Mouse (Mus musculus): Measurements from ENCODE around the gene Fh1. TPM values are rescaled to one million over a fixed set of nuclear protein-coding genes. Genes with fewer than 3 reads are reported as not detected.

Fh1 gene
- polyA plus RNA-seq, 1 experiment from 2014 or later: 69.0 TPM

DNA sequence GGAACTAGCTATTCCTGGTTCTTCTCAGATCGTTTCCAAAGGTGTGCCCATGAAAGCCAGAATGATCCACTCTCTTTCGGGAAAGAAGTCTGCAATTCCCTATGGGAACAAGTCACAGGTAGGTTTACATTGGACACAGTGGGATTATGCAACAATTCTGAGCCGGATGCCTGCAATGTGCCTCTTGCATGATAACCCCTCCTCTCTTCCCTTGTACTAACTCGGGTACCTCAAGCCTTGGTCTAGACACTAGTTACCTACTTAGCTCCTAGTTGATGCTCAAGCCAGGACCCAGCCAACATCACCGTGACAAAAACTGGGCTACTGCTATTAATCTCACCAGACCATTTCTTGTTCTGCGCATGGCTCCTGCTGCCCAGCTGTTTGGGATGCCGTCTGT lies 13.6 kb upstream of the Fh1 start:
- Histone ChIP-seq H3K36me3 (ENCODE audit: insufficient read depth, low read length) (no peaks in the 10 kb centered on the region), H3K9me3 (ENCODE audit: low read length) (no peaks in the 10 kb centered on the region), H3K9ac (replicated peaks; ENCODE audit: low read depth) (no peak overlapping the region), H3K4me2 (replicated peaks; ENCODE audit: low read depth, low read length) (no peak overlapping the region), H3K4me3 (ENCODE audit: low read depth, low read length) (no peak overlapping the region), H3K27ac (ENCODE audit: low read length) (no peak overlapping the region), H3K4me1 (ENCODE audit: insufficient read depth, low read depth, low read length) (no peaks in the 10 kb centered on the region), H3K27me3 (replicated peaks; ENCODE audit: insufficient read depth, low read length) (no peaks in the 10 kb centered on the region)
- 80% methylated on average over 7 of the region's 7 CpGs for WGBS
- DNase-seq (ENCODE audit: low spot score) (no peak), ATAC-seq (no peak)
- TF ChIP-seq EP300 (IDR thresholded peaks at IDR 0.05) (no peak), CTCF (IDR thresholded peaks at IDR 0.05) (no peak)

DNA sequence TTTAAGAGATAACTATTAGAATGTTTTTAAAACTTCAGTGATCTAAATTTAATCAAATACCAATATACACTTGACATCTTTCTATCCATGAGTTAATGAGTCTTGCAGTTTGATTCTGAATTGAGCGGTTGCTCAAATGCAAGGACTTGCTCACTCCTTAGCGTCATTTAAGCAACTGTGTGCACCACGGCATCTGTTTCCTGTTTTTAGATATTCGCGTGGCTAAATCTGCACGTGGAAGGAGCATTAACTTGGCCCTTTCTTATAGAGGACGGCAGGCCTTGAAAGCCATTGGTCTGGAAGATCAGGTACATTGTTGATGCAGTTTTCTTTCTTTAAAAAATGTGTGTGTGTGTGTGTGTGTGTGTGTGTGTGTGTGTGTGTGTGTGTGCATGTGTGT lies 12.2 kb upstream of the Fh1 start:
- DNase-seq (ENCODE audit: low spot score): no peak
- WGBS: 56% methylated on average over 7 of the region's 7 CpGs
- no peak for TF ChIP-seq EP300 (IDR thresholded peaks at IDR 0.05)
- TF ChIP-seq CTCF (IDR thresholded peaks at IDR 0.05): no peak

DNA sequence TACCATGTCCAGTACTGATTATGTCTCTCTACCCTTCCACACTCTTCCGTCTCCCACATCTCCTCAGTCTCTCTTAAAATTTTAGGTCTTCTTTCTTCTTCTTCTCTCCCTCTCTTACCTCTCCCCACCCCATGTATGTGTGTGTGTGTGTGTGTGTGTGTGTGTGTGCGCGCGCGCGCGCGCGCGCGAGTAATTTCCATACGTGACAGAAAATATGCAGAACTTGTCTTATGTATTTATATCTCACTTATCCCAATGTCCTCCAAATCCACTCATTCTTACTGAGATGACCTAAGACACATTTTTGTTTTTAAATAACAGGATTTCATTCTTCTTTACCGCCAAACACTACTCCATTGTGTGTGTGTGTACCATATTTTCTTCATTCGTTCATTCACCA lies 7.0 kb upstream of the Fh1 start:
- WGBS: 94% methylated on average over 14 of the region's 14 CpGs
- H3K4me3 ChIP-seq (ENCODE audit: low read depth, low read length): no peak overlapping the region
- no peak overlapping the region for H3K27ac ChIP-seq (ENCODE audit: low read length)
- H3K36me3 ChIP-seq (ENCODE audit: insufficient read depth, low read length): no peaks in the 10 kb centered on the region
- DNase-seq (ENCODE audit: low spot score) (no peak), ATAC-seq (no peak)
- no peaks in the 10 kb centered on the region for H3K4me1 ChIP-seq (ENCODE audit: insufficient read depth, low read depth, low read length)
- no peak overlapping the region for H3K9ac ChIP-seq (replicated peaks; ENCODE audit: low read depth)
- no peaks in the 10 kb centered on the region for H3K27me3 ChIP-seq (replicated peaks; ENCODE audit: insufficient read depth, low read length)
- TF ChIP-seq CTCF (IDR thresholded peaks at IDR 0.05) (no peak), EP300 (IDR thresholded peaks at IDR 0.05) (no peak)
- H3K4me2 ChIP-seq (replicated peaks; ENCODE audit: low read depth, low read length): no peak overlapping the region
- H3K9me3 ChIP-seq (ENCODE audit: low read length): no peaks in the 10 kb centered on the region

More for the DNA sequence above, 12.2 kb upstream of the Fh1 start:
- Histone ChIP-seq H3K4me1 (ENCODE audit: insufficient read depth, low read depth, low read length) (no peaks in the 10 kb centered on the region), H3K4me2 (replicated peaks; ENCODE audit: low read depth, low read length) (no peak overlapping the region), H3K27ac (ENCODE audit: low read length) (no peak overlapping the region), H3K9ac (replicated peaks; ENCODE audit: low read depth) (no peak overlapping the region), H3K27me3 (replicated peaks; ENCODE audit: insufficient read depth, low read length) (no peaks in the 10 kb centered on the region), H3K9me3 (ENCODE audit: low read length) (no peaks in the 10 kb centered on the region), H3K4me3 (ENCODE audit: low read depth, low read length) (no peak overlapping the region), H3K36me3 (ENCODE audit: insufficient read depth, low read length) (no peaks in the 10 kb centered on the region)
- ATAC-seq: no peak

DNA sequence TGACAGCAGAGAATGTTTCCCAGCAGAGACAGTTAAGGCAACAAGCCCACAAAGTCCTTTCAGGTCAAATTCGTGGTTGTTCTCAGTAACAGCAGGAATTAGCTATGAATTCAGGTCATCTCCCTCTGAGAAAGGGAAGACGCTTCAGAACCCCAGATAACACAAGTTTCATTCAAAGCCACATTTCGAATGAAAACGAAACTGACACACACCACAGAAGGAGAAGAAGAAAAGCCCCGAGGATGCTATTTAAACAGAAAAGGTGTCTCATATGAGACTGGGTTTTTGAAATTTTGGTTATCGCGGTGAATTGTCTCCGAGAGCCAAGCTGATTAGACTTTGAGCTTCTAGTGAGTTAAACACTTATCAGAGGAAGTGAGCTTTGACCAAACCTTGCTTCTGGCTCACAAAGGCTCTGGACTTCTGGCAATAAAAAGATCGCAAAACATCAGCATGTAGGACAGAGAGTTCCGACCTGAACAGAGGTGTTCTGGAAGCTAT lies 6.3 kb upstream of the Fh1 start:
- no peak for TF ChIP-seq CTCF (IDR thresholded peaks at IDR 0.05)
- TF ChIP-seq EP300 (IDR thresholded peaks at IDR 0.05): no peak

DNA sequence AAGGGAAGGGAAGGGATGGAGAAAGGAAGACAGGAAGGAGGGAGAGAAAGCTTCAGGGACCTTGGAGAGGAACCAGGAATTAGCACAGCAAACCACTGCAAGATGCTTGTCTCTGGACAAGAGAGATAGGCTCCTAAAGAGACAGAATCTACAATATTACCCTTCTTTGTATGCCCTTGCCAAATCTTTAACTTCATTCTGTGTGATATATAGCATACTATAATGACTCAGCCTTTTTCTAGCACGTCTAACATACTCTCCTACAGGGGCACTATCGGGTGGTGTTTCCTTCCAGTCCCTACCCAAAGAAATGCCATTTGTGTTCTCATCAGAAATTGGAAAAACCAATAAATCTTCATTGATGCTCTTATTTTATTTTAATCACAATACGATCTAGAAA lies 5.6 kb upstream of the Fh1 start:
- H3K4me3 ChIP-seq (ENCODE audit: low read depth, low read length): no peak overlapping the region
- H3K4me2 ChIP-seq (replicated peaks; ENCODE audit: low read depth, low read length): no peak overlapping the region
- no peaks in the 10 kb centered on the region for H3K4me1 ChIP-seq (ENCODE audit: insufficient read depth, low read depth, low read length)
- TF ChIP-seq EP300 (IDR thresholded peaks at IDR 0.05) (no peak), CTCF (IDR thresholded peaks at IDR 0.05) (no peak)
- no peaks in the 10 kb centered on the region for H3K27me3 ChIP-seq (replicated peaks; ENCODE audit: insufficient read depth, low read length)
- ATAC-seq (no peak), DNase-seq (ENCODE audit: low spot score) (no peak)
- H3K9ac ChIP-seq (replicated peaks; ENCODE audit: low read depth): no peak overlapping the region
- WGBS: 71% methylated on average over 3 of the region's 3 CpGs
- H3K36me3 ChIP-seq (ENCODE audit: insufficient read depth, low read length): no peaks in the 10 kb centered on the region
- no peaks in the 10 kb centered on the region for H3K9me3 ChIP-seq (ENCODE audit: low read length)
- H3K27ac ChIP-seq (ENCODE audit: low read length): no peak overlapping the region

More for the DNA sequence above, 6.3 kb upstream of the Fh1 start:
- 68% methylated on average over 10 of the region's 10 CpGs for WGBS
- Histone ChIP-seq H3K4me3 (ENCODE audit: low read depth, low read length) (no peak overlapping the region), H3K4me2 (replicated peaks; ENCODE audit: low read depth, low read length) (no peak overlapping the region), H3K36me3 (ENCODE audit: insufficient read depth, low read length) (no peaks in the 10 kb centered on the region), H3K9me3 (ENCODE audit: low read length) (no peaks in the 10 kb centered on the region), H3K27ac (ENCODE audit: low read length) (no peak overlapping the region), H3K9ac (replicated peaks; ENCODE audit: low read depth) (no peak overlapping the region), H3K27me3 (replicated peaks; ENCODE audit: insufficient read depth, low read length) (no peaks in the 10 kb centered on the region), H3K4me1 (ENCODE audit: insufficient read depth, low read depth, low read length) (no peaks in the 10 kb centered on the region)
- DNase-seq (ENCODE audit: low spot score) (no peak), ATAC-seq (no peak)

DNA sequence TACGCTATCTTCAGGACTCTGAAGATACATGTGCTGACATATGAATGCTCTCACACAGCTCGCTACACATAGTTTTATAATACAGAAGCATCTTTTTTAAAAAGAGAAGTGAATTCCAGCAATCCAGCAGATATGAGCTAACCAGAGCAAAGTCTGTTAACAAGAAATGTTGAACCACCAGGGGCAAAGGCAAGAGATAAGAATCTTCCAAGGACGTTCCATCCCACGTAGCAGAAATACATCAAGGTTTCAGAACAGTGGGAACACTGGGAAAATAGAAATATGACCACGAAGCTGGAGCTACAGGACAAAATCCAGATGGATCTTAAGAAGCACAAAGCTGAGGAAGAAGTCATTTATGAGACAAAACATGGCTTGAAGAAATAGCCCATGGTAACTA lies 4.9 kb upstream of the Fh1 start:
- WGBS: 75% methylated on average over 5 of the region's 5 CpGs
- no peaks in the 10 kb centered on the region for H3K27me3 ChIP-seq (replicated peaks; ENCODE audit: insufficient read depth, low read length)

DNA sequence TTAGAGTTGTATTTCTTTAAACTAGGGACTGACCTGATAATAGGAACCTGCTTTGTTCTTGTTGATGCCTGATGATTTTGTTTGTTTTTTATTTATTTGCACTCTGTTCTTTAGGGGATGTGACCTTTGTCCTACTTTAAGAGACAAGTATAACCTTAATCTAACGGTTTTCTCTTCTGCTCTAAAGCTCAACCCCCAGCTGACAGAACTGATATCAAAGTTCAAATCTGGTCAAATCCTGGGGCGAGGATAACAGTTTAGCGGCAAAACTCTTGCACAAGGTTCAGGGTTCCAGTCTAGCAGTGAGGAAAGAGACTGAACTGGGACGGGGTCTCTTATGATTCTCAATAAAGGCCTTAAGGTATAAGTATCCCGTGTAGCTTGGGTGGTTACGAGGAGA lies 3.8 kb upstream of the Fh1 start:
- H3K9ac ChIP-seq (replicated peaks; ENCODE audit: low read depth): no peak overlapping the region
- H3K36me3 ChIP-seq (ENCODE audit: insufficient read depth, low read length): no peaks in the 10 kb centered on the region
- H3K4me1 ChIP-seq (ENCODE audit: insufficient read depth, low read depth, low read length): peaks cover 7% of the 10 kb centered on the region; the same call in 1 of the 2 replicates
- DNase-seq (ENCODE audit: low spot score): no peak
- no peak for ATAC-seq
- no peaks in the 10 kb centered on the region for H3K27me3 ChIP-seq (replicated peaks; ENCODE audit: insufficient read depth, low read length)
- no peaks in the 10 kb centered on the region for H3K9me3 ChIP-seq (ENCODE audit: low read length)
- 78% methylated on average over 6 of the region's 6 CpGs for WGBS
- TF ChIP-seq CTCF (IDR thresholded peaks at IDR 0.05): no peak
- no peak for TF ChIP-seq EP300 (IDR thresholded peaks at IDR 0.05)
- no peak overlapping the region for H3K27ac ChIP-seq (ENCODE audit: low read length)
- no peak overlapping the region for H3K4me2 ChIP-seq (replicated peaks; ENCODE audit: low read depth, low read length)
- H3K4me3 ChIP-seq (ENCODE audit: low read depth, low read length): no peak overlapping the region

More for the DNA sequence above, 4.9 kb upstream of the Fh1 start:
- TF ChIP-seq EP300 (IDR thresholded peaks at IDR 0.05) (no peak), CTCF (IDR thresholded peaks at IDR 0.05) (no peak)
- no peak overlapping the region for H3K9ac ChIP-seq (replicated peaks; ENCODE audit: low read depth)
- no peak overlapping the region for H3K27ac ChIP-seq (ENCODE audit: low read length)
- H3K4me1 ChIP-seq (ENCODE audit: insufficient read depth, low read depth, low read length): no peaks in the 10 kb centered on the region
- H3K4me3 ChIP-seq (ENCODE audit: low read depth, low read length): no peak overlapping the region
- H3K9me3 ChIP-seq (ENCODE audit: low read length): no peaks in the 10 kb centered on the region
- no peaks in the 10 kb centered on the region for H3K36me3 ChIP-seq (ENCODE audit: insufficient read depth, low read length)
- no peak for DNase-seq (ENCODE audit: low spot score)
- no peak for ATAC-seq
- H3K4me2 ChIP-seq (replicated peaks; ENCODE audit: low read depth, low read length): no peak overlapping the region
